Mouse (Mus musculus): Measurements from ENCODE around the gene Hoxd9.

The Hoxd9 gene

DNA sequence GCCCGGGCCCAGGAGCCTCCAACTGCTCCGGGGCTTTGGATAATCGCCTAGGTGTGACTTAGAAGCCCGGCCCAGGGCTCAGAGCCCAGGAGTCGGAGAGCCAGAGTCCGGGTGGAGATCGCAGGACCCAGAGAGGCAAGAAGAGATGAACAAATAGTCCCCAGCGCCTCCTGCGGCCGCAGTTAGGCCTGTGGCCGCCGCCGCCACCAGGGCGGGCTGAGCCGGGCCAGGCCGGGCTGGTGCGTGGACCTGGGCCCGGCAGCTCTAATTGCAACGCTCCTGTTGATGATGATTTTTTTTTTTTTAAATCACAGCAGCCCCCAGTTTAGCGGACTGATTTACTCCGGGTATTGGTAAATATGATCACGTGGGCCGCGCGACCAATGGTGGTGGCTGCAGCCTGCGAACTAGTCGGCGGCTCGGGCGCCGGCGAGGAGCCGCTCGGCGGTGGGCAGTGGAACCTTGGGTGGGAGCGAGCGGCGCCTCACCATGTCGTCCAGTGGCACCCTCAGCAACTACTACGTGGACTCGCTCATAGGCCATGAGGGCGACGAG, at the start of gene Hoxd9:
Gene Hoxd9 (plus strand): TSS at position 161 of the 555 bp plus-strand sequence.
- DNase-seq (ENCODE audit: low spot score) = peak; percentile 66

DNA sequence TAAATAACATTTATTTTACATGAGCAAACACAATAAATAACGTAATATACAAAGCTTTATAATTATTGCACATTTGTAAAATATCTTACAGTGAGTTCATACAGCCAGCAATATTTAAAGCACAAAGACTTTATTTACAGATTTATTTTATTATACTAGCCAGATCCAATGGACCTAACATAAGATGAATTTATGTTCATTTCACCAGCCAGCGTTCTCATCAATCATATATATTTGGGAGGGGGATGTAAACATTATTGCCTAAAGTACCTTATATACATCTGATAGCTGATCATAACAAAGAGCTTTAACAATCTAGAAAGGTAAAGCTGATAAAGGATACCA, 44.6 kb upstream of the Hoxd9 start:
- DNase-seq (ENCODE audit: low spot score) = no peak

DNA sequence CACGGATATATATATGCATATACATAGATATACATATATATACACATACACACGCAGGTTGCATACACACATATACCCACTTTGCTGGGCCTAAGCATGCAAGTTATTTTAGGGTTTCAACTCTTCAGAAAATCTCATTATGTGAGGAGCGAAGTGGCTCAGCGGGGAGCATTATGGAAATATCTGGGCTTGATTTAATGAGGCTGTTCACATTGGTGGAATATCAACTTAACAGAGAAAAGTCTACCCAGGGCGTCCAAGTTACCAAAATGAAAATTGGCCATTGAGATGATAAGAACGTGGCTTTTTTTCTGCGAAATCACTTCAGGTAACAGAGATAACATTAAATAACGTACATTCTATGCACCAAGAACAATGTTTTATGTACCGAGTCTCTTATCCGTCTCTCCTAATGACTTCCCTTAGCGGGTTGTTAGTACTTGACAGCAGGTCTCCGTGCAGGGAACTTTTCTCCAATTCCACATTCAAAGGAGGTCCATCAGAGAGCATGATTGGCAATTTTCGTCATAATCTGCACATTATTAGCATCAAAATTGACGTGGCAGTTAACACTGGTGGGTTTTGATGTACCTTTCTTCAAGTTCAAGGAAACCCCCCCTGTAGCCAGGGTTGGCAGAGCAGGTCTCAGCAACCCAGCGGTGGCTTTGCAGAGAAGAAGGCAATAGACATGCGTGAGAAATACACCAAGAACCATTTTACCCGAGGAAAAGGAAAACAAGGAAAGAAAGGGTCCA, 43.6 kb upstream of the Hoxd9 start:
- DNase-seq (ENCODE audit: low spot score) = no peak

DNA sequence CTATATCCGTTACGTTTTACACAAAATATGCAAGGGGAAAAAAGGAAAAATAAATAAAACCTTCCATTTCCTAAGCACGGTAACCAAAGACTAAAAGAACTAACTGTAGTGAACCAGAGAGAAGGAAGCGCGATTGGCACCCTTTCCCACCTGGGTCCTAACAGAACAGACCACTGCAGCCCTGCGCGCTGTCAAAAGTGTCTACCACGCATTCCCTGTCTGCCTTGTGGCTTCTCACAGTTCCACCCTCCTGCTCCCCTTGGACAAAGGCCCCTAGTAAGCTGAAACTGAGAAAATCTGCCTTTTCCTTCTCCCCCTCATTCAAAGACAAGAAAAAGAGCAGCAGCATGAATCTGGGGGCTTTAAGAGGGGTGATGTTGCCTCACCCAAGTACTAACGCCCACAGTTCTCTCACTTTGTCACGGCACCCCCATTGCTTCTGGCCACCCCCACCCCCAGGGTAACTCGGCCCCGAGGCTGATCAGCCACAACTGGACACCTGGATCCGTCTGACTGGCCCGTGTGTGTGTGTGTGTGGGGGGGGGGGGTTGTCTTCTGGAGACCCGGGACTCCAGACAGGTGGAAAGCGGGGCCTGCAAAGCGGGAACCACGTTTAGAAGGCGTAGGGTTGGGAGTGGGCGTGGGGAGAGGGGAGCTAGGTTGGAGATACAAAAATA, 42.6 kb upstream of the Hoxd9 start:
- no peak for DNase-seq (ENCODE audit: low spot score)

DNA sequence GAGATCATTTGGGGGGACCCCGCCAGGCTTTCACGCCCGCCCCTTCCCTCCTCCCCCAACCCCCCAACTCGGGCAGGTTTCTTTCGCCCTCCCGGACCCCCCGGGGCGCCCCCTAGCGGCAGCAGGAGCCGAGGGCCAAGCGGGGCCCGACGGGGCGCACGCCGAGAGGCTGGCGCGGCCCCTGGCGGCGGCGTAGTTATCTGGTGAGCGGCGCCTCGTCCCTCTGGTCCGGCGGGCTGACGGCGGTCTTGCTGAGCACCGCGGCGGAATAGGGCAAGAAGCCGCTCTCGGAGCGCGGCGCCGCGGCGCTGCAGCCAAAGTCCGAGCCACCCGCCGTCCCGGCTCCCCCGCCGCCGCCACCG, 42.1 kb upstream of the Hoxd9 start:
- peak; percentile 58 for DNase-seq (ENCODE audit: low spot score)

DNA sequence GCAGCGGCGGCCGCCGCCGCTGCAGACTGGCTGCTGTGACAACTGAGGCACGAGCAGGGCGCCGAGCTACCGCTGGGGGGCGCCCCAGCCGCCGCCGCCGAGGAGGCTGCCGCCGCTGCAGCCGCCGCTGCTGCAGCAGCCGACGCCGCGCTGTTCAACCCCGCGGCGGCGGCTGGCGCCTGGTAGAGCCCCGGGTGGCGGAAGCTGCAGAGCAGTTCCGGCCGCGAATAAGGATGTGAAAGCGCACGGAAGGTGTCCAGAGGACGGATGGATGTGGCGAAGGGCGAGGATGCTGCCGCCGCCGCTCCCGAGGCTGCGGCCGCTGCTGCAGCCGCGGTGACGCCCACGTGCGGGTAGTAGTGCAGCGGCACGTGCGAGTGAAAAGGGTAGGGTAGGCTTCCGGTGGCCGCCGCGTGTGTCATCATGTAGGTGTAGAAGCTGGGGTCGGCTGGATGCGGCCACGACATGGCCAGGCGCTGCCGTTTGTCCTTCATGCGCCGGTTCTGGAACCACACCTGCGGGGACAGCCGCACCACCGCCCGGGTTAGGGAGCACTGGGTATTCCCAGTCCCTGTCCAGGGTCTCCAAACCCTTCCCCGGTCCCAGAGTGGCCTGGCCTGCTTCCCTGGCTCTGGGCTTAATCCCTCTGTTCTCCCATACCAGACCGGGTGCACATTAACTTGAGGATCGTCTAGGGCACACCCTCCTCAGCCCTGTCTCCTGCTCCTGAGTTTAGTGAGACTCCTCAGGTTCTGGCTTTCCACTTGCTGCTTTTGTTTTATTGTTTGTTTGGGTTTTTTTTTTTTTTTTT, 41.5 kb upstream of the Hoxd9 start:
- DNase-seq (ENCODE audit: low spot score) = peak; percentile 15

DNA sequence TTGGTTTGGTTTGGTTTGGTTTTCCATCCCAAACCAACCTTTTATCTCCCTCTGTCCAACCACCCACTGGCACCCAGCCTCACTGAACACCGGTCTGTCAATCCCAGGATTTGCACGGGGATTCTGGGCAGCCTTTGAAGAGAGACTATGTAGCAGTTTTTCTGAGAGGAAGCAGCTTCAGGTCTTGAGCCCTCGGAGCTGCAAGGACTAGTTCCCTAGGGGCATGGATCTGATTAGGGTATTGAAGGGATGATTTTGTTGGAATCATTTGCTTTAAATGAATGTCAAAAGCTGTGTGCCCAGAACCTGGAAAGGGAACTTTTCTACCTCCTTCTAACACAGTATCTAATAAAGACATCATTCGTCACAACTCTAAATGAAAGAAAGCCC, 40.9 kb upstream of the Hoxd9 start:
- no peak for DNase-seq (ENCODE audit: low spot score)

DNA sequence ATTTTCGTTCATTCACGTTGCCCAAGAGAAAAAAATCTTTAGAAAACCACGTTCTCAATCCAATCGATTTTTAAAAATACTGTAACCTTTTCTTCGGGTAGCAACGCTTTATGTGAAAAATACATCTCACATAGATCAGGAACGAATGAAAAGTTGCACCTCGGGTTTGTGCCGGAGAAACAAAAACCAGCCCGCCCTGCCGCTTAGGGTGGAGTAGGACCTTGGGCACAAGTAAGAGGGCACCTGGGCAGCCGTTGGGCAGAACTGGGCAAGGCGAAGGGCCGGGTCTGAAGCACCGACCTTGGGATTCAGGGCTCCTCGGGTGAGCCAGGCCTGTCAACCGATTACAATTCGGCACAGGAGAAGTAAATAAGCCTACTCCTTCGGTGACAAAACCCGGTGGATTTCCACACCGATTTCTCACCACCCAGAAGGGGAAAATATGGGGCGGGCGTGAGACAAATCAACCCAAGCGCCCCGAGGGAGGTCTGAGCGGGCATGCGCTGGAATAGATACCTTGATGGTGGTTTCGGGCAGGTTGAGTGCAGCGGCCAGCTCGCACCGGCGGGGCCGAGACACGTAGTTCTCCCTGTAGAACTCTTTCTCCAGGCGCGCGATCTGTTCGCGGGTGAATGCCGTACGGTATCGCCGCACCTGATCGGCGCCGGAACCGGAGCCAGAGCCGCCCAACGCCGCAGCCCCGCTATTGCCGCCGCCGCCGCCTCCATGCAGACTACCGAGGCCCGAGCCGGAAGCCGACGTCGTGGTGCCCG, 40.1 kb upstream of the Hoxd9 start:
- peak; percentile 19 for DNase-seq (ENCODE audit: low spot score)

DNA sequence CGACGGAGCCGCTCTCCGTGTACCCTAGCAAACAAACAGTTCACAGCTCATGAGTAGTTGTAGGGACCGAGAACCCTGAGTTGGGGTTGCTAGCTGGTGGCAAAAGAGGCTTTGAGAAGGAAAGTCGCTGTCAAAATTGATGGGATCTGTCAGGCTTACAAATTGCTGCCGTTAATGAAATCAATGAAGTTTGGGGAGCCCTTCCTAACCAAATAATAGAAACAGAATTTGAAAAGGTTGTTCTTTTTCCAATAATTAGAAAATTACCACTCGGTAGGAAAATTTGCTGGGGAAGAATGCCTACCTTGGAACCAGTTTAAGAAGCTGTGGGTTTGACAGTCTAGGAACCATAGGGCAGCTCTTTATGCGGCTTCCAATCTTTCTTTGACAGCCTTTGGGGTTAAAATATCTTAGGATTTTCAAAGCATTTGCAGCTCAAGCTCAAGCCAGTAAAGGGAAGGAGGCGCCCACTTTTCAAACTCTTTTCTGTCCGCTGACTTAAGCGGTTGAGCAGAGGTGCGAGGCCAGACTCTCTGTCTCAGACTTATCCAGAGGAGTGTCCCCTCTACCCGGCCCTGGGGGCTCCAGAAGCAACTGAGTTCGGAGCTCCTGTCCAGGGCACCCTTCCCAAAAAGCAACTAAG, 39.4 kb upstream of the Hoxd9 start:
- DNase-seq (ENCODE audit: low spot score) = no peak

DNA sequence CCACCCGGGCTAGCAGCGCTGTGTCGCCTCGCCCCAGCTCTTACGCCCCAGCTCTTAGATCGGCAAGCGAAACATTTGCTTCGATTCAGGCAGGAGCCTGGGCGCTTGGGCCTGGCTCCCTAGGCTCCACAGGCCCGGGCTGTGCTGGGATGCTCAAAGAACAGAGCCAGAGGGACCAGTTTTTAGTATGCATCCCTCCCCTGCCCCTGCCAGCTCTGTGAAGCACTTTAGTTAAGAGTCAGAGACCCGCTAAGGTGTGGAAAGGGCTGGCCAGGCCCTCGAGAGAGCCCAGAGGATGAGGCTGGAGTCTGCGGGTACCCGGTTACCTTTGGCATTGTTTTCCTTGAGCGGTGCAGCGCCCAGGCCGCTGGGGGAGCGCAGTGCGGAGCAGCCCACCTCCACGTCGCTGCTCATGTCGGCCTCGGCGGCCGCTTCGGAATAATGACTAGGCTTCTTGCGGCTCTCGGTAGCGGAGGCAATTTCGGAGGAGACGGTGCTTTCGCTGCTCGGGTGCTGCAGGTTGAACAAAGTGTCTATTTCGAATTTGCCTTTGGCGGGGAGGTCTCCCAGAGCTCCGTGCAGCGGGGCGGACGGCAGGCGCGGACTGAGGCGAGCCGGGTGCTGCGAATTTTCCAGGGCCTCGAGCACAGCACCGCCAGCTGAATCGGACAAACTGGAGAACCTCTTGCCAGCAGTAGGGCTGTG, 38.7 kb upstream of the Hoxd9 start:
- DNase-seq (ENCODE audit: low spot score) = peak; percentile 18

DNA sequence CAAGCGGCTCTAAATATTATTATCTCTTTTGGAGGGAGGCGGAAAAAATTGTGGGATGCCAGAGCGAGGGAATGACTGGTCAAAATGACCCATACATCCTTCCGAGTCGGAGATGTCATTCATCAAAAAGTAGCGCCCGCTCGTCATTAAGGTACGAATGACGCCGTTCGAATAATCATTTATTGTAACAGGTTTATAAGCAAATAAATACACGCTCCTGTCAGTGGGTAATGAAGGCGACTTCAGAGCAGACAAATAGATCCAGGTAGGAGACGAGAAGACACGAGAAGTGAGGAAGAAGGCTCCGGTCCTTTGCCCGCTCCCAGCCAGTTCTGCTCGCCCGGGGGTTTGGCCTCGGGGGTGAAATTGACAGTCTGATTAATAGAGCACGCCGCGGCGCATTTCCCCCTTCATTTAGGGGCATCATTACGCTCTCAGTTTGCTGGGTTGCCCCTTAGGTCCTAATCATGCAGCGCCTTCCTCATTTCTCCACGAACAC, 38.0 kb upstream of the Hoxd9 start, which contains the start of gene Evx2:
Gene Evx2 (minus strand): TSS at position 51 of the 499 bp plus-strand sequence.
- DNase-seq (ENCODE audit: low spot score) = no peak

DNA sequence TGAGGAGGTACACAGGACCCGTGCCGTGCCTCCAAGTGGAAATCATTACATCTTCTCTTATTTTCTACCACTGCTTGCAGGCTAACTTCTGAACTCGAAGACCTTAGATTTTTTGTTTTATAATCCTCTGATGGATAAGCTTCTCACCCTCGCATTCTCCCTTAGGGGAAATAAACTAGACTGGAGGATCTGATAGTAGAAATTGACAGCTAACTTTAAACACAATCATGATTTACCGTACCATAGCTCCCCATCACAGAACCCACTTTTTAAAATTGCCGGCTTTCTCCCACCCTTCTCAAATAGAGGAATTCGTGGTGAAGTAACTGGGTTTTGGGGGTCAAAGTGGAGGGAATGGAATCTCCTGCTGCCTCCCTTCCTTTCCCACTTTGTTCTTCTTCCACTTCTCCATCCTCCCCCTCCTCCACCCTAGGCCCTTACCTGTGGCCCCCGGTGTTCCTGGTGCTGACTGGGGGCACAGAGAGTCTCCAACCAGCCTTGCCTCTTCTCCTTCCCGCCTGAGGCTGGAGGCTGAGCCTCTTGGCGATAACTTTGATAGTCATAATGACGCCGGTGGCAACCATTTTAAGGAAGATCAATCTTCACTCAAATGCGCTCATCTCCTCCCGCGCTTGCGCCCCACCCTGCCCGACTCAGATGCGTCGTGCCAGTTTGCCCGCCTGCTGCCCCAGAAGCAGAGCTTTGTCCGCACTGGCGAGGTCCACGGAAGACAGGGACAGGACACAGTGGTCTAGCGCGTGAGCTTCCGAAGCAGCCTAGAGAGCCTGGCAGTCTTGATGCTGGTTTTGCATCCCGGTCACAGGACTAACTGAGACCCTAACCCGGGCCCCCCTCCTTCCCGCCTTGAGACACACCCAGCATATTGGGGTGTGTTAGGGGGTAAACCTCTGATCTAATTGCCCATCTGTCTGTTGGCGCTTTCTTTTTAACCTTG, 36.8 kb upstream of the Hoxd9 start:
- DNase-seq (ENCODE audit: low spot score) = no peak

DNA sequence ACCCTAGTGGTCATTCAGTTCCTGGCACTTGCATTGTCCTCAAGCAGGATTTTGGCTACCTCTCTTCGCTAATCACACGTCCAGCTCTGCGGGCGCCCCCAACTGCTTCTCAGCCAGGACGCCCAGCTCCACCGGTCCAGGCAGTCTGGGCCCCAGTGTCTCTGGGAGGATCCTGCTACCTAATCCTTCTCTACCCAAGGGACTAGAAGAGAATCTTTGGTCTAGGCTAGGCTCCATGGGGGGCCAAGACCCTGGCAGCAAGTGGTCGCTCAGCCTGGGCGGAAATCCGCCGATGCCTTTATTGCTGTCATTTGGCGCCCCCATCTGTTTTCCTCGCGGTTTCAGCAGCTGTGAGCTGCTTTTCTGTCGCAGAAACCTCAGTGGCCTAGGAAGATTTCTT, 35.8 kb upstream of the Hoxd9 start:
- peak; percentile 23 for DNase-seq (ENCODE audit: low spot score)

DNA sequence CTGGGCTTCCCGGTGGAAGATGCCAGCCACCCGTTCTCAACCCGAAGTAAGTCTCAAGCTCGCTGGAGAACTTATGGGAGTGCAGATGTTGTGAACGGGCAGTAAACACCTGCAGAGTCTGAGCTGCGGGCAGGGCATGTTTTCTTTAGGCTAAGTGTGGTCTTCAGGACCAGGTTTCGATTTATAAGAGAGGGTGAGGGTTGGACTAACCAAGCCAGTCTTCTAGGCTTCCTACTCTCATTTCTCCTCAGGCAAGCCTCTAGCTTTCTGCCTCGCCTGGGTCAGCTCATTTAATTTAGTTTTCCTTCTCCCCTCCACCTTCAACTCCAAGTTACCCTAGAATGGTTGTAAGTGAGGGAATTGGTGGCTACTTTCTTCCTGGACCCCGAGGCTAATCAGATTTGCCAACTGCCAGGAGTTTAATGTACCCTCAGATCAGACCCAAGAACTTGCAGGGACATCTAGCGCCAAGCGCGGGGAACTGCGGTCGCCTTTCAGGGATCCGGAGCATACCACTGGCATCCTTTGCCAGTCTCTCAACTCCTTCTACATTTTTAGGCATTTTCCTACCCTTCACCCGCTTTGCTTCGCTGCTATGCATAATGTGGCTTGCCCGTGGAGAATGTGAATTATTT, 34.1 kb upstream of the Hoxd9 start:
- DNase-seq (ENCODE audit: low spot score) = peak; percentile 18

DNA sequence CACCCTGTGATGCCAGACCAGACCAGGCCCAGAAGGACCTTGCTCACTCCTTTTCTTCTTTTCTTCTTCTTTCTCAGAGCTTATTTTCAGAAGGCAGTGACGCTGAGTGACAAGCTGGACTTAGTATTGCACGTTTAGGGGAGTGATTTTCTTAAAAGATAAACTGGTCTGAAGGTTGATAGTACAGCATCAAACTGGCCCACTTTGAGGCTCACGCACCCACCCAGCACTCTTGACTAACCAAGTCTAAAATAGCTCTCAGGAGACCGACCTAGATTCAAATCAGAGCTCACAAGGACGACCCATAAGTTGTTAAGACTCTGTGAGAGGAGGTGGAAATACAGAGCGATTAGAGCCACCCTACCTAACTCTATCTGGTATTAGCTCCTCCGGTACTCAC, 31.1 kb upstream of the Hoxd9 start:
- no peak for DNase-seq (ENCODE audit: low spot score)

DNA sequence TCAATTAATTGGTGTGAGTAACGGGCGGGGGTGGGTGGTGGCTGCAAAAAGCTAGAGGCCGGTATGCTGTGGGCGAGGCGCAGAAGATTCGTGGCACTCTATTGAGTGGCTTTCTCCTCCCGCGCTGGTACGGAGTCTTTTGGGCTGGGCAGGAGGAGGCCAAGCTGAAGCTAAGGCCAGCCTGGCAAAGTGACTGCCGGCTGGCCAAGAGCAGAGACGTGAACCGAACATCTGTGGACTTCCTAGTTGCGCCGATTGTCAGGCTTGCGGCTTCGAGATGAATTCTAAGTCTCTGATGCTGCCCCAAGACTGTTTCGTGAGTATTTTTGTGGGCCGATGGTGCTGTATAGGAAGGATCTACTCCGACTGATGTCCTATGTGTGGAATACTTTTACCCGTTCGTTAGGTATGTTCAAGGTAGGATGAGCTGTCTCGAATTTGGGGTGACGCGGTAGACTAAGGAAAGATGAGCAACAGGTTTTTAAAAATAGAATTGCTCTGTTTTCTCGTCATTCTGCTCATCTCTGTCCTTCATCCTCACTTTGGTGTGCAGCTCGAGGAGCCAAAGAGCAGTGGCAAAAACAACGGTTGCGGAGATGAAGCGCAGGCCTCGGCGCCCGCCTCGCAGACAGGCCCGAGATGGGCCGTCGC, 30.2 kb upstream of the Hoxd9 start:
- no peak for DNase-seq (ENCODE audit: low spot score)

DNA sequence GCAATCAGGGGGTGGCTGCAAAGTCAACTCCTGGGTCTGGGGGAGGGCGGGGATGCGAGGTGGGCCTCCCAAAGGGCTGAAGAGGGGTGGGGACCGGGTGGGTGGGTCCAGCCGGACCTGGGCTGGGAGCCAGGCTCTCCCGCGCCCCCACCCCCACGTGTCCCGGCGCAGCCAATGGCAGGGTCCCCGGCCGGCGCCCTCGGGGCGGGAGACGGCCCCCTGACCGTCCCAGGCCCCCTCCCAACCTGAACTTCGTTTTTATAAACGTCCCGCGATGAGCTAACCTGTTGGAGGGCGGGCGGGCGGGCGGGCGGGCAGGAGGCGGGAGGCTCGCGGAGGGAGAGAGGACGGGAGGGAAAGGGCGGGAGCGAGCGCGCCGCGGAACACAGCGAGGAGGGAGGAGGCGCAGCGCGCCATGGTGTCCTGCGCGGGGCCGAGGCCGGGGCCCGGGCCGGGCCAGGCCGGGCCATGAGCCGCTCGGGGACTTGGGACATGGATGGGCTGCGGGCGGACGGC, 29.6 kb upstream of the Hoxd9 start, which contains the start of gene Hoxd13:
Gene Hoxd13 (plus strand): TSS at position 469 of the 516 bp plus-strand sequence.
- DNase-seq (ENCODE audit: low spot score) = peak; percentile 17

Measured in urinary bladder, postnatal 25 days (tissue).